Mouse (Mus musculus) liver, embryonic 15.5 days (tissue): Measurements from ENCODE around the gene Olfr294. TPM values are rescaled to one million over a fixed set of nuclear protein-coding genes. Genes with fewer than 3 reads are reported as not detected.

Experiments used
- ATAC-seq: fragments of 200-750 bp; cut with Nextera tagmentation; 2 replicates; pipeline ENCODE4 v1.8.0; 2017; ENCODE audit warnings: moderate number of reproducible peaks, mild to moderate bottlenecking, moderate library complexity; ENCODE audit not compliant: insufficient read depth
- H3K27ac ChIP-seq: fragments of 300-500 bp; sonication (generic); replicated peaks from 2 replicates; pipeline ENCODE4 v1.5.1; 2015; ENCODE audit warnings: mild to moderate bottlenecking, inconsistent platforms
- H3K27me3 ChIP-seq: fragments of 300-500 bp; sonication (generic); 2 replicates; pipeline ENCODE4 v1.6.1; 2015; ENCODE audit warnings: mild to moderate bottlenecking, inconsistent platforms
- H3K36me3 ChIP-seq: fragments of 300-500 bp; sonication (generic); replicated peaks from 2 replicates; pipeline ENCODE4 v1.6.1; 2015; ENCODE audit warnings: moderate library complexity, mild to moderate bottlenecking, inconsistent platforms
- H3K4me1 ChIP-seq: fragments of 300-500 bp; sonication (generic); replicated peaks from 2 replicates; pipeline ENCODE4 v1.6.1; 2015; ENCODE audit warnings: inconsistent platforms
- H3K4me2 ChIP-seq: fragments of 300-500 bp; sonication (generic); 2 replicates; pipeline ENCODE4 v1.6.1; 2015; ENCODE audit warnings: moderate library complexity, mild to moderate bottlenecking, inconsistent platforms
- H3K4me3 ChIP-seq: fragments of 300-500 bp; sonication (generic); replicated peaks from 2 replicates; pipeline ENCODE4 v1.5.1; 2015; ENCODE audit warnings: mild to moderate bottlenecking, inconsistent platforms
- H3K9ac ChIP-seq: fragments of 300-500 bp; sonication (generic); 2 replicates; pipeline ENCODE4 v1.6.1; 2015; ENCODE audit warnings: moderate library complexity, mild to moderate bottlenecking, inconsistent platforms
- H3K9me3 ChIP-seq: fragments of 300-500 bp; sonication (generic); replicated peaks from 2 replicates; pipeline ENCODE4 v1.6.1; 2016; ENCODE audit warnings: inconsistent platforms
- WGBS: fragments of 180-500 bp; shearing (Covaris S2); methylation state at CpG from one replicate; pipeline ENCODE4 v1.1.7; 2015; ENCODE audit warnings: mixed read lengths; ENCODE audit not compliant: insufficient replicate concordance; 5-methylcytosine and 5-hydroxymethylcytosine counted together
- polyA plus RNA-seq: library from polyadenylated mRNA; unstranded; fragments of >200 nt; fragmentation: Nextera tagmentation; extraction: Ambion mirVana; gene quantifications from 2 replicates; pipeline ENCODE4 v1.2.1, GENCODE M21; 2015

The Olfr294 gene
- not detected in 2 replicates for polyA plus RNA-seq

GRCm38 (mm10) chr7:86616543-86616942 is at the start of gene Olfr294:
Gene Olfr294, minus strand, starts transcription at chr7:86616643.
- Histone ChIP-seq H3K27me3 (no peaks in the 10 kb centered on the region), H3K9me3 (no peaks in the 10 kb centered on the region), H3K27ac (no peak within 1 kb of the TSS), H3K4me1 (no peaks in the 10 kb centered on the region), H3K4me2 (no peak within 1 kb of the TSS), H3K36me3 (no peaks in the 10 kb centered on the region), H3K4me3 (no peak within 1 kb of the TSS), H3K9ac (no peak within 1 kb of the TSS)
- WGBS: 32% methylated on average over 2 of the region's 2 CpGs
- no peak for ATAC-seq

- H3K9me3 ChIP-seq: no peaks in the 10 kb centered on the region
- H3K4me3 ChIP-seq: no peak within 1 kb of the TSS
- no peaks in the 10 kb centered on the region for H3K36me3 ChIP-seq
- H3K27ac ChIP-seq: no peak within 1 kb of the TSS
- no peaks in the 10 kb centered on the region for H3K4me1 ChIP-seq
- WGBS: 74% methylated on average over 4 of the region's 4 CpGs
- H3K27me3 ChIP-seq: no peaks in the 10 kb centered on the region
- no peak within 1 kb of the TSS for H3K9ac ChIP-seq
- no peak within 1 kb of the TSS for H3K4me2 ChIP-seq
- ATAC-seq: no peak
Observed at GRCm38 (mm10) chr7:86648761-86649160, 32.3 kb upstream of the Olfr294 start, which contains the start of gene Olfr293. Gene Olfr293, plus strand, starts transcription at chr7:86649061.

GRCm38 (mm10) chr7:86583562-86583961 is 32.9 kb downstream of the Olfr294 start, which contains the start of gene Olfr295:
Gene Olfr295, plus strand, starts transcription at chr7:86583862.
- WGBS: 55% methylated on average over 2 of the region's 2 CpGs
- Histone ChIP-seq H3K4me2 (no peak within 1 kb of the TSS), H3K9me3 (no peaks in the 10 kb centered on the region), H3K27ac (no peak within 1 kb of the TSS), H3K9ac (no peak within 1 kb of the TSS), H3K4me1 (no peaks in the 10 kb centered on the region), H3K4me3 (no peak within 1 kb of the TSS), H3K27me3 (no peaks in the 10 kb centered on the region), H3K36me3 (no peaks in the 10 kb centered on the region)
- ATAC-seq: no peak

Other genes starting within 250 kb of the Olfr294 start
- gene Olfr305, start 249.7 kb downstream of the Olfr294 start, polyA plus RNA-seq: not detected in 2 replicates
- not detected in 2 replicates for gene Olfr304, start 230.0 kb downstream of the Olfr294 start, polyA plus RNA-seq
- not detected in 2 replicates for gene Olfr303, start 218.9 kb downstream of the Olfr294 start, polyA plus RNA-seq
- gene Olfr301, start 212.8 kb downstream of the Olfr294 start, polyA plus RNA-seq: not detected in 2 replicates
- gene Olfr299, start 156.7 kb downstream of the Olfr294 start, polyA plus RNA-seq: not detected in 2 replicates
- not detected in 2 replicates for gene Olfr298, start 124.2 kb downstream of the Olfr294 start, polyA plus RNA-seq
- gene Olfr297, start 96.7 kb downstream of the Olfr294 start, polyA plus RNA-seq: not detected in 2 replicates
- not detected in 2 replicates for gene Olfr295, start 32.8 kb downstream of the Olfr294 start, polyA plus RNA-seq
- not detected in 2 replicates for gene Olfr293, start 32.4 kb upstream of the Olfr294 start, polyA plus RNA-seq
- not detected in 2 replicates for gene Olfr292, start 71.7 kb upstream of the Olfr294 start, polyA plus RNA-seq
- 0.03 TPM in 1 of 2 replicates, not detected in the other for gene Folh1, start 159.3 kb upstream of the Olfr294 start, polyA plus RNA-seq
- not detected in 2 replicates for gene Vmn2r77, start 178.4 kb upstream of the Olfr294 start, polyA plus RNA-seq